Mouse (Mus musculus) ES-E14 (cell line): ENCODE measurements at regions not wholly inside any gene's neighbourhood (a gene's known extent, or its start where the extent isn't known, plus 50 kb on each side); places are given as distances from the start of the nearest gene placed in this dataset.

Experiments
- DNase-seq: peaks from one replicate; pipeline ENCODE4 v3.0.0-alpha.2; 2013; ENCODE audit warnings: low read depth, low spot score
- H3K27ac ChIP-seq: 2 replicates; pipeline ENCODE4 v1.5.1; 2012; ENCODE audit warnings: low read depth, mild to moderate bottlenecking, low read length, moderate library complexity, mixed read lengths; ENCODE audit not compliant: poor library complexity, insufficient read depth, severe bottlenecking
- H3K36me3 ChIP-seq: 2 replicates; pipeline ENCODE4 v1.6.1; 2012; ENCODE audit warnings: mild to moderate bottlenecking, low read length, moderate library complexity, mixed read lengths; ENCODE audit not compliant: control insufficient read depth, poor library complexity, insufficient read depth, severe bottlenecking
- H3K4me1 ChIP-seq, 2 experiments: fragments of 150-350 bp in 1 of 2; sonication (generic) in 1 of 2; 2 replicates each; pipeline ENCODE4 v1.6.1; 2012; ENCODE audit warnings: low read length in 2 of 2, mild to moderate bottlenecking in 1 of 2, mixed read lengths in 1 of 2; ENCODE audit not compliant: control insufficient read depth in 2 of 2, insufficient read depth in 2 of 2, poor library complexity in 1 of 2
- H3K4me3 ChIP-seq, 2 experiments: fragments of 150-350 bp in 1 of 2; sonication (generic) in 1 of 2; 2 replicates each; pipeline ENCODE4 v1.5.1; 2012; ENCODE audit warnings: low read length in 2 of 2, low read depth in 1 of 2, mild to moderate bottlenecking in 1 of 2, mixed read lengths in 1 of 2; ENCODE audit not compliant: insufficient read depth in 1 of 2, poor library complexity in 1 of 2, severe bottlenecking in 1 of 2
- H3K9ac ChIP-seq: 2 replicates; pipeline ENCODE4 v1.6.1; 2012; ENCODE audit warnings: low read depth, mild to moderate bottlenecking, low read length, mixed read lengths; ENCODE audit not compliant: poor library complexity, insufficient read depth, severe bottlenecking
- H3K9me3 ChIP-seq: fragments of 150-350 bp; sonication (generic); 2 replicates; pipeline ENCODE4 v1.6.1; 2012; ENCODE audit warnings: low read depth, mild to moderate bottlenecking, low read length; ENCODE audit not compliant: control insufficient read depth, insufficient read depth
- CHD2 ChIP-seq: IDR thresholded peaks from 2 replicates; pipeline ENCODE4 v1.6.1; 2014; ENCODE audit warnings: mild to moderate bottlenecking, low read depth, low read length, inconsistent platforms
- HCFC1 ChIP-seq: IDR thresholded peaks from 2 replicates; pipeline ENCODE4 v1.6.1; 2012; ENCODE audit warnings: low read length, inconsistent platforms, borderline replicate concordance; ENCODE audit not compliant: insufficient read depth
- MAFK ChIP-seq: IDR thresholded peaks from 2 replicates; pipeline ENCODE4 v1.6.1; 2014; ENCODE audit warnings: mild to moderate bottlenecking, low read depth, low read length, inconsistent platforms; ENCODE audit not compliant: insufficient read depth
- ZC3H11A ChIP-seq: IDR thresholded peaks from 2 replicates; pipeline ENCODE4 v1.6.1; 2012; ENCODE audit warnings: low read depth, mild to moderate bottlenecking, inconsistent platforms, low read length, borderline replicate concordance
- ZNF384 ChIP-seq: IDR thresholded peaks from 2 replicates; pipeline ENCODE4 v1.6.1; 2012; ENCODE audit warnings: low read depth, low read length, inconsistent platforms
- in situ Hi-C, 2 experiments: fragments of 600-800 bp; cut with MboI; formaldehyde crosslinking; loops; one replicate each; pipeline ENCODE4 v1.15.1; 2025; ENCODE audit warnings: low sequenced_read_pairs in 2 of 2, inconsistent platforms in 1 of 2; ENCODE audit not compliant: unreplicated experiment in 2 of 2

GRCm38 (mm10) chr13:86274926-86275622 lies 228.4 kb upstream of the Cox7c start:
- no peak for TF ChIP-seq MAFK
- TF ChIP-seq ZC3H11A: no peak
- no peak for TF ChIP-seq CHD2
- no peak for TF ChIP-seq ZNF384
- TF ChIP-seq HCFC1: no peak
- Histone ChIP-seq H3K27ac (no peak overlapping the region), H3K9ac (no peak overlapping the region), H3K4me3 (no peak overlapping the region), H3K9me3 (no peaks in the 10 kb centered on the region), H3K4me1 (no peaks in the 10 kb centered on the region), H3K36me3 (no peaks in the 10 kb centered on the region)
- DNase-seq: no peak
- in situ Hi-C loops: no loop called here

GRCm38 (mm10) chr13:86238054-86238453 lies 191.3 kb upstream of the Cox7c start:
- H3K9ac ChIP-seq: no peak overlapping the region
- in situ Hi-C loops: no loop called here
- no peak for DNase-seq
- no peak overlapping the region for H3K27ac ChIP-seq
- no peaks in the 10 kb centered on the region for H3K9me3 ChIP-seq
- no peaks in the 10 kb centered on the region for H3K36me3 ChIP-seq
- H3K4me3 ChIP-seq: no peak overlapping the region
- no peak for TF ChIP-seq ZNF384
- TF ChIP-seq MAFK: no peak
- no peak for TF ChIP-seq CHD2
- no peak for TF ChIP-seq ZC3H11A
- TF ChIP-seq HCFC1: no peak
- no peaks in the 10 kb centered on the region for H3K4me1 ChIP-seq

GRCm38 (mm10) chr13:86205641-86206040 lies 158.9 kb upstream of the Cox7c start:
- in situ Hi-C loops: no loop called here
- Histone ChIP-seq H3K4me3 (no peak overlapping the region), H3K36me3 (no peaks in the 10 kb centered on the region), H3K27ac (no peak overlapping the region), H3K9ac (no peak overlapping the region), H3K9me3 (no peaks in the 10 kb centered on the region), H3K4me1 (no peaks in the 10 kb centered on the region)
- no peak for DNase-seq
- TF ChIP-seq HCFC1: no peak
- no peak for TF ChIP-seq CHD2
- TF ChIP-seq ZNF384: no peak
- no peak for TF ChIP-seq ZC3H11A
- TF ChIP-seq MAFK: no peak

GRCm38 (mm10) chr13:86180496-86180895 lies 133.8 kb upstream of the Cox7c start:
- TF ChIP-seq ZC3H11A: no peak
- TF ChIP-seq ZNF384: peak; percentile 91
- TF ChIP-seq MAFK: no peak
- peak; percentile 36 for DNase-seq
- H3K4me3 ChIP-seq: no peak overlapping the region
- no peaks in the 10 kb centered on the region for H3K36me3 ChIP-seq
- no peak overlapping the region for H3K27ac ChIP-seq
- no peaks in the 10 kb centered on the region; a peak in 1 of 4 replicates for H3K4me1 ChIP-seq
- no peak overlapping the region for H3K9ac ChIP-seq
- in situ Hi-C loops: no loop called here
- H3K9me3 ChIP-seq: no peaks in the 10 kb centered on the region

GRCm38 (mm10) chr13:86147331-86147730 lies 100.6 kb upstream of the Cox7c start:
- Histone ChIP-seq H3K36me3 (no peaks in the 10 kb centered on the region), H3K9ac (no peak overlapping the region), H3K4me1 (no peaks in the 10 kb centered on the region), H3K9me3 (no peaks in the 10 kb centered on the region), H3K4me3 (no peak overlapping the region), H3K27ac (no peak overlapping the region)
- in situ Hi-C loops: no loop called here
- no peak for DNase-seq
- no peak for TF ChIP-seq ZC3H11A
- no peak for TF ChIP-seq ZNF384
- TF ChIP-seq MAFK: no peak
- no peak for TF ChIP-seq CHD2
- no peak for TF ChIP-seq HCFC1
